Mouse (Mus musculus): ENCODE results near the gene Grwd1. TPM values are rescaled to one million over a fixed set of nuclear protein-coding genes. Genes with fewer than 3 reads are reported as not detected.

Gene Grwd1
- polyA plus RNA-seq (2021; fragmentation: Nextera tagmentation), result 16.1 and 22.0 TPM in 2 replicates
- long read RNA-seq, experiment 1, transcript Grwd1-203 (6 exons, 1,783 nt), result minor isoform, 14 of 141 reads
- long read RNA-seq, experiment 1, transcript Grwd1-201 (7 exons, 1,898 nt), result major isoform, 117 of 141 reads
- long read RNA-seq, experiment 1, partial matches to known transcripts, result 4 of 141 reads
- long read RNA-seq, experiment 1, other reads (novel, unspliced or antisense), result 6 of 141 reads
- long read RNA-seq, experiment 2, transcript Grwd1-203 (6 exons, 1,783 nt), result minor isoform, 7 of 24 reads
- long read RNA-seq, experiment 2, transcript Grwd1-201 (7 exons, 1,898 nt), result major isoform, 12 of 24 reads
- long read RNA-seq, experiment 2, partial matches to known transcripts, result 5 of 24 reads
- long read RNA-seq, experiment 2, other reads (novel, unspliced or antisense), result 0 of 24 reads

GRCm38 (mm10) chr7:45830427-45831127, at the start of gene Grwd1:
Gene Grwd1 (minus strand): TSS chr7:45830944.

GRCm38 (mm10) chr7:45878278-45878677, 47.5 kb upstream of the Grwd1 start, which contains the start of gene Grin2d:
Gene Grin2d (minus strand): TSS chr7:45878378.

GRCm38 (mm10) chr7:45872624-45873023, 41.9 kb upstream of the Grwd1 start, which contains the start of gene Kdelr1:
Gene Kdelr1 (plus strand): TSS chr7:45872772.

GRCm38 (mm10) chr7:45824598-45824997, 6.1 kb downstream of the Grwd1 start, which contains the start of gene Kcnj14:
Gene Kcnj14 (minus strand): TSS chr7:45824782.

GRCm38 (mm10) chr7:45813787-45814779, 16.7 kb downstream of the Grwd1 start, which contains the start of gene Cyth2:
Gene Cyth2 (minus strand): TSS chr7:45814581.

GRCm38 (mm10) chr7:45784524-45785372, 46.0 kb downstream of the Grwd1 start, which contains the start of gene Sult2b1:
Gene Sult2b1 (minus strand): TSS chr7:45784669.

GRCm38 (mm10) chr7:45783511-45784091, 47.1 kb downstream of the Grwd1 start, which contains the start of gene Lmtk3:
Gene Lmtk3 (plus strand): TSS chr7:45783738.

Other genes starting within 250 kb of the Grwd1 start
- gene Fgf21, start 215.5 kb downstream of the Grwd1 start, polyA plus RNA-seq (2021; fragmentation: Nextera tagmentation), result 0.22 and 0.24 TPM in 2 replicates
- gene Fut1, start 213.7 kb downstream of the Grwd1 start, polyA plus RNA-seq (2021; fragmentation: Nextera tagmentation), result 0.06 and 0.07 TPM in 2 replicates
- gene Izumo1, start 209.1 kb downstream of the Grwd1 start, polyA plus RNA-seq (2021; fragmentation: Nextera tagmentation), result not detected in 2 replicates
- gene Rasip1, start 203.5 kb downstream of the Grwd1 start, polyA plus RNA-seq (2021; fragmentation: Nextera tagmentation), result 1.8 and 2.5 TPM in 2 replicates
- 0.89 and 2.4 TPM in 2 replicates for gene Mamstr, start 191.0 kb downstream of the Grwd1 start, polyA plus RNA-seq (2021; fragmentation: Nextera tagmentation)
- gene Fut2, start 164.6 kb downstream of the Grwd1 start, polyA plus RNA-seq (2021; fragmentation: Nextera tagmentation), result 0.06 and 0.09 TPM in 2 replicates
- 6.5 and 9.8 TPM in 2 replicates for gene Ntn5, start 146.9 kb downstream of the Grwd1 start, polyA plus RNA-seq (2021; fragmentation: Nextera tagmentation)
- gene Sec1, start 136.5 kb downstream of the Grwd1 start, polyA plus RNA-seq (2021; fragmentation: Nextera tagmentation), result 0.26 and 0.38 TPM in 2 replicates
- 74.9 and 93.1 TPM in 2 replicates for gene Car11, start 131.1 kb downstream of the Grwd1 start, polyA plus RNA-seq (2021; fragmentation: Nextera tagmentation)
- gene Dbp, start 125.9 kb downstream of the Grwd1 start, polyA plus RNA-seq (2021; fragmentation: Nextera tagmentation), result 30.2 and 130 TPM in 2 replicates
- 335 and 337 TPM in 2 replicates for gene Rpl18, start 115.5 kb downstream of the Grwd1 start, polyA plus RNA-seq (2021; fragmentation: Nextera tagmentation)
- 4.9 and 10.6 TPM in 2 replicates for gene Sphk2, start 112.9 kb downstream of the Grwd1 start, polyA plus RNA-seq (2021; fragmentation: Nextera tagmentation)
- gene Fam83e, start 109.7 kb downstream of the Grwd1 start, polyA plus RNA-seq (2021; fragmentation: Nextera tagmentation), result 0.08 and 0.22 TPM in 2 replicates
- not detected in 2 replicates for gene Spaca4, start 105.1 kb downstream of the Grwd1 start, polyA plus RNA-seq (2021; fragmentation: Nextera tagmentation)
- 3.9 and 10.6 TPM in 2 replicates for gene Lmtk3, start 47.2 kb downstream of the Grwd1 start, polyA plus RNA-seq (2021; fragmentation: Nextera tagmentation)
- gene Sult2b1, start 46.3 kb downstream of the Grwd1 start, polyA plus RNA-seq (2021; fragmentation: Nextera tagmentation), result 22.5 and 23.3 TPM in 2 replicates
- 173 and 183 TPM in 2 replicates for gene Cyth2, start 16.4 kb downstream of the Grwd1 start, polyA plus RNA-seq (2021; fragmentation: Nextera tagmentation)
- gene Kcnj14, start 6.2 kb downstream of the Grwd1 start, polyA plus RNA-seq (2021; fragmentation: Nextera tagmentation), result 2.0 and 2.3 TPM in 2 replicates
- gene Kdelr1, start 41.8 kb upstream of the Grwd1 start, polyA plus RNA-seq (2021; fragmentation: Nextera tagmentation), result 49.0 and 49.6 TPM in 2 replicates
- 0.39 and 1.6 TPM in 2 replicates for gene Grin2d, start 47.4 kb upstream of the Grwd1 start, polyA plus RNA-seq (2021; fragmentation: Nextera tagmentation)
- gene Syngr4, start 65.8 kb upstream of the Grwd1 start, polyA plus RNA-seq (2021; fragmentation: Nextera tagmentation), result not detected in 2 replicates
- 2.7 and 4.5 TPM in 2 replicates for gene Tmem143, start 66.0 kb upstream of the Grwd1 start, polyA plus RNA-seq (2021; fragmentation: Nextera tagmentation)
- 10.7 and 12.3 TPM in 2 replicates for gene Emp3, start 90.5 kb upstream of the Grwd1 start, polyA plus RNA-seq (2021; fragmentation: Nextera tagmentation)
- 0.74 and 1.0 TPM in 2 replicates for gene Ccdc114, start 93.1 kb upstream of the Grwd1 start, polyA plus RNA-seq (2021; fragmentation: Nextera tagmentation)
- 0.04 and 0.10 TPM in 2 replicates for gene Abcc6, start 199.4 kb upstream of the Grwd1 start, polyA plus RNA-seq (2021; fragmentation: Nextera tagmentation)
- gene Nomo1, start 202.8 kb upstream of the Grwd1 start, polyA plus RNA-seq (2021; fragmentation: Nextera tagmentation), result 20.0 and 25.0 TPM in 2 replicates

All from left cerebral cortex, adult 6 months (tissue).